Mouse (Mus musculus) stomach, postnatal 0 days (tissue): ENCODE measurements around the gene Gpr25.

Experiments used
- CTCF ChIP-seq: IDR thresholded peaks from 2 replicates; pipeline ENCODE4 v1.5.1; 2016; ENCODE audit warnings: antibody characterized with exemption, low read depth, mild to moderate bottlenecking, moderate library complexity
- EP300 ChIP-seq: optimal IDR thresholded peaks from 2 replicates; pipeline ENCODE3; 2016; ENCODE audit warnings: antibody characterized with exemption

DNA sequence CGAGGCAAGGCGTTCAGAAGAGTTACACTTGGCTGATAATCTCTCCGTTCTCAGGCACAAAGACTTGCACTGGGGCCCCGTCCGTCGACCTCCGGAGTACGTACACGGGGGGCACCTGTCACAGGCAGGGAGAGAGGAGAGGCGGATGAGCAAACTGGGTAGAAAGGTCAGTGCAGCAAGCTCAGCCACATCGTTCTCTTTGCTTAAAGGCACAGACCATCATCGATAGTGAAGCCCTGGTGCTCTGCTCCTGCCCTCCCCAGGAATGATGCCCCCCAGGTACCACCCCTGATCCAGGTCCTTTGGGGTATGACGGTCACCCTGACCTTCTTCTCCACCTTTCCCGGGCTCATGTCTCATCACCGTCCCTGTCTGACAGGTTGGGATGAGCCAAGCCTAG, 46.4 kb downstream of the Gpr25 start:
- TF ChIP-seq CTCF, result no peak
- no peak for TF ChIP-seq EP300
